Comparison of ENCODE assay signal across 20 mouse cellular contexts in genomic region chrX:153735697-153736096, GRCm38 (mm10). TPM values are rescaled to one million over a fixed set of nuclear protein-coding genes. Genes with fewer than 3 reads are reported as not detected.
DNase-seq lines count a peak whose midpoint lies in the region; ATAC-seq lines count a peak whose summit lies in the region.
"Had no signal": no experiment of that assay in that cellular context is flagged by ENCODE, and none has a peak within 500 bp of the region (broad histone marks: within the 10 kb centered on the region; RNA-seq: fewer than 3 reads in every experiment).

No protein-coding gene starts in this region.

- peaks cover 6% of the 10 kb centered on the region; the same call in 1 of the 2 replicates for H3K36me3 ChIP-seq in embryonic facial prominence, embryonic 14.5 days (ENCODE audit: control insufficient read depth, insufficient read depth, low read length)
- H3K36me3 ChIP-seq in embryonic facial prominence, embryonic 10.5 days (replicated peaks), result peaks cover 43% of the 10 kb centered on the region
- H3K36me3 ChIP-seq in kidney, embryonic 15.5 days, result peaks cover 10% of the 10 kb centered on the region; the same call in 1 of the 2 replicates
- H3K36me3 ChIP-seq: lung, embryonic 15.5 days; midbrain, embryonic 15.5 days had no signal

- H3K4me1 ChIP-seq in embryonic facial prominence, embryonic 14.5 days (ENCODE audit: control insufficient read depth, insufficient read depth, low read length), result no peaks in the 10 kb centered on the region
- no peaks in the 10 kb centered on the region for H3K4me1 ChIP-seq in embryonic facial prominence, embryonic 10.5 days
- H3K4me1 ChIP-seq in kidney, embryonic 15.5 days, result no peaks in the 10 kb centered on the region
- H3K4me1 ChIP-seq: embryonic facial prominence, embryonic 13.5 days; hindbrain, embryonic 15.5 days; lung, embryonic 15.5 days; megakaryocyte, embryonic 14.5 days; midbrain, embryonic 15.5 days had no signal

- 67% methylated on average over 4 of the region's 4 CpGs for WGBS in embryonic facial prominence, embryonic 14.5 days
- WGBS in embryonic facial prominence, embryonic 10.5 days, result 94% methylated on average over 4 of the region's 4 CpGs
- 76% methylated on average over 4 of the region's 4 CpGs for WGBS in kidney, embryonic 15.5 days

- no peak overlapping the region for H3K27ac ChIP-seq in embryonic facial prominence, embryonic 14.5 days (replicated peaks; ENCODE audit: low read depth, low read length)
- H3K27ac ChIP-seq in embryonic facial prominence, embryonic 10.5 days (replicated peaks), result no peak overlapping the region
- no peak overlapping the region for H3K27ac ChIP-seq in kidney, embryonic 15.5 days
- H3K27ac ChIP-seq: embryonic facial prominence, embryonic 13.5 days; hindbrain, embryonic 15.5 days; lung, embryonic 15.5 days; midbrain, embryonic 15.5 days had no signal

- no peaks in the 10 kb centered on the region for H3K9me3 ChIP-seq in embryonic facial prominence, embryonic 14.5 days (ENCODE audit: control insufficient read depth, low read length)
- H3K9me3 ChIP-seq in embryonic facial prominence, embryonic 10.5 days, result no peaks in the 10 kb centered on the region
- no peaks in the 10 kb centered on the region for H3K9me3 ChIP-seq in kidney, embryonic 15.5 days (replicated peaks)
- H3K9me3 ChIP-seq: embryonic facial prominence, embryonic 13.5 days; hindbrain, embryonic 15.5 days; lung, embryonic 15.5 days; megakaryocyte, embryonic 14.5 days; midbrain, embryonic 15.5 days had no signal

- no peak for ATAC-seq in embryonic facial prominence, embryonic 14.5 days (ENCODE audit: low read depth)
- no peak for ATAC-seq in kidney, embryonic 15.5 days (replicated peaks; ENCODE audit: low FRiP score)
- ATAC-seq: midbrain, embryonic 15.5 days had no signal

- H3K27me3 ChIP-seq in embryonic facial prominence, embryonic 14.5 days (replicated peaks; ENCODE audit: control insufficient read depth, insufficient read depth, low read length), result no peaks in the 10 kb centered on the region
- 0 out of 2 replicates have a peak, but pooled peaks cover 4% of the 10 kb centered on the region for H3K27me3 ChIP-seq in embryonic facial prominence, embryonic 10.5 days (replicated peaks; ENCODE audit: low read depth, poor library complexity, severe bottlenecking)
- no peaks in the 10 kb centered on the region for H3K27me3 ChIP-seq in kidney, embryonic 15.5 days
- H3K27me3 ChIP-seq: embryonic facial prominence, embryonic 13.5 days; hindbrain, embryonic 15.5 days; lung, embryonic 15.5 days; midbrain, embryonic 15.5 days had no signal

- H3K9ac ChIP-seq in embryonic facial prominence, embryonic 14.5 days (ENCODE audit: low read depth, low read length), result no peak overlapping the region
- H3K9ac ChIP-seq in kidney, embryonic 15.5 days, result no peak overlapping the region
- H3K9ac ChIP-seq: embryonic facial prominence, embryonic 13.5 days; hindbrain, embryonic 15.5 days; lung, embryonic 15.5 days; midbrain, embryonic 15.5 days had no signal

- H3K4me3 ChIP-seq in embryonic facial prominence, embryonic 14.5 days (ENCODE audit: low read depth, low read length), result no peak overlapping the region
- H3K4me3 ChIP-seq in embryonic facial prominence, embryonic 10.5 days, result no peak overlapping the region
- H3K4me3 ChIP-seq in kidney, embryonic 15.5 days (replicated peaks), result no peak overlapping the region
- H3K4me3 ChIP-seq: embryonic facial prominence, embryonic 13.5 days; hindbrain, embryonic 15.5 days; lung, embryonic 15.5 days; megakaryocyte, embryonic 14.5 days; midbrain, embryonic 15.5 days had no signal

- H3K4me2 ChIP-seq in embryonic facial prominence, embryonic 14.5 days (ENCODE audit: low read depth, low read length), result no peak overlapping the region
- H3K4me2 ChIP-seq in kidney, embryonic 15.5 days, result no peak overlapping the region
- H3K4me2 ChIP-seq: embryonic facial prominence, embryonic 13.5 days; heart, embryonic 11.5 days; hindbrain, embryonic 15.5 days; liver, embryonic 11.5 days; lung, embryonic 15.5 days; midbrain, embryonic 15.5 days had no signal

- peak; percentile 8 for DNase-seq in embryonic facial prominence, embryonic 14.5 days (ENCODE audit: low spot score)
- DNase-seq in embryonic facial prominence, embryonic 10.5 days (ENCODE audit: low spot score), result no peak
- DNase-seq in kidney, adult 8-10 months, result peak; percentile 5 to 12
- peak; percentile 35 for DNase-seq in adipocyte (ENCODE audit: low spot score)
- peak; percentile 26 for DNase-seq in kidney, postnatal 14 days
- no peak for DNase-seq in embryo, embryonic 10 days (ENCODE audit: low spot score)
- DNase-seq: cerebellum, adult 18-20 months; gastrocnemius, postnatal 36 days; heart, postnatal 36 days; layer of hippocampus, postnatal 36 days; left cerebral cortex, postnatal 4 days; thymus, postnatal 25 days had no signal

RNA-seq across cellular contexts. Expression of gene Nbdy, which starts 12.3 kb away (rescaled TPM):
- 120 and 124 TPM in 2 replicates for polyA plus RNA-seq in embryonic facial prominence, embryonic 14.5 days (2014; fragmentation: Nextera tagmentation; extraction: Ambion mirVana)
- 75.3 and 82.8 TPM in 2 replicates for polyA plus RNA-seq in embryonic facial prominence, embryonic 10.5 days (2016; fragmentation: Nextera tagmentation; extraction: Ambion mirVana)
- 97.8 and 107 TPM in 2 replicates for polyA plus RNA-seq in kidney, embryonic 15.5 days (2015; fragmentation: Nextera tagmentation; extraction: Ambion mirVana)

RNA-seq across cellular contexts. Expression of gene Kctd12b, which starts 39.5 kb away (rescaled TPM):
- 9.2 and 9.3 TPM in 2 replicates for polyA plus RNA-seq in embryonic facial prominence, embryonic 14.5 days (2014; fragmentation: Nextera tagmentation; extraction: Ambion mirVana)
- polyA plus RNA-seq in embryonic facial prominence, embryonic 10.5 days (2016; fragmentation: Nextera tagmentation; extraction: Ambion mirVana), result 6.2 and 6.9 TPM in 2 replicates
- 10.2 and 10.3 TPM in 2 replicates for polyA plus RNA-seq in kidney, embryonic 15.5 days (2015; fragmentation: Nextera tagmentation; extraction: Ambion mirVana)

Comparison
In these comparisons a context has a peak if more than half of its experiments do, and no peak if none do; other contexts are left out.
1. DNase-seq: peak in embryonic facial prominence, embryonic 14.5 days (single experiment), kidney, adult 8-10 months (2 of 2), adipocyte (single experiment) and kidney, postnatal 14 days (single experiment); none in embryonic facial prominence, embryonic 10.5 days (single experiment) and embryo, embryonic 10 days (single experiment).